Mouse (Mus musculus) myocyte (in vitro differentiated cells): Measurements from ENCODE around the gene Rasd1. TPM values are rescaled to one million over a fixed set of nuclear protein-coding genes. Genes with fewer than 3 reads are reported as not detected.

Experiments
- H3K27me3 ChIP-seq: one replicate; pipeline ENCODE4 v1.6.1; 2011; ENCODE audit not compliant: control insufficient read depth, insufficient read depth, insufficient read length
- H3K36me3 ChIP-seq: one replicate; pipeline ENCODE4 v1.6.1; 2011; ENCODE audit not compliant: control insufficient read depth, insufficient read depth
- H3K4me2 ChIP-seq: one replicate; pipeline ENCODE4 v1.6.1; 2011; ENCODE audit warnings: low read depth, control low read depth
- H3K4me3 ChIP-seq: one replicate; pipeline ENCODE4 v1.5.1; 2011; ENCODE audit warnings: mild to moderate bottlenecking, control low read depth, moderate library complexity
- H3K79me2 ChIP-seq: one replicate; pipeline ENCODE4 v1.6.1; 2011; ENCODE audit not compliant: control insufficient read depth, insufficient read depth
- H3ac ChIP-seq: one replicate; pipeline ENCODE4 v1.6.1; 2011; ENCODE audit not compliant: control insufficient read depth, insufficient read length
- CEBPB ChIP-seq: IDR thresholded peaks from 2 replicates; pipeline ENCODE4 v1.6.1; 2011; ENCODE audit warnings: mild to moderate bottlenecking, moderate library complexity; ENCODE audit not compliant: poor library complexity, insufficient read depth, severe bottlenecking
- E2F4 ChIP-seq: IDR thresholded peaks from one replicate; pipeline ENCODE4 v1.6.1; 2011; ENCODE audit warnings: mild to moderate bottlenecking, control low read depth, moderate library complexity; ENCODE audit not compliant: insufficient read depth
- MAX ChIP-seq: IDR thresholded peaks from one replicate; pipeline ENCODE4 v1.6.1; 2011; ENCODE audit warnings: low read depth, mild to moderate bottlenecking, control low read depth
- MYOD1 ChIP-seq, 3 experiments: IDR thresholded peaks; one replicate each; pipeline ENCODE4 v1.6.1; 2011; ENCODE audit warnings: control low read depth in 2 of 3, low read depth in 2 of 3, mild to moderate bottlenecking in 2 of 3, moderate library complexity in 1 of 3; ENCODE audit not compliant: insufficient read length in 2 of 3, control insufficient read depth in 1 of 3
- MYOG ChIP-seq, 3 experiments: IDR thresholded peaks; one replicate each; pipeline ENCODE4 v1.6.1; 2011; ENCODE audit warnings: control low read depth in 2 of 3, low read depth in 2 of 3, mild to moderate bottlenecking in 2 of 3; ENCODE audit not compliant: insufficient read length in 2 of 3, control insufficient read depth in 1 of 3, insufficient read depth in 1 of 3
- POLR2A ChIP-seq: IDR thresholded peaks from one replicate; pipeline ENCODE4 v1.6.1; 2011; ENCODE audit warnings: low read depth, mild to moderate bottlenecking, control low read depth, moderate library complexity; ENCODE audit not compliant: insufficient read length
- POLR2AphosphoS2 ChIP-seq: IDR thresholded peaks from one replicate; pipeline ENCODE4 v1.6.1; 2011; ENCODE audit warnings: low read depth, control low read depth; ENCODE audit not compliant: insufficient read length
- REST ChIP-seq: IDR thresholded peaks from one replicate; pipeline ENCODE4 v1.6.1; 2011; ENCODE audit warnings: mild to moderate bottlenecking, control low read depth, moderate library complexity; ENCODE audit not compliant: insufficient read depth, insufficient read length
- SRF ChIP-seq: IDR thresholded peaks from one replicate; pipeline ENCODE4 v1.6.1; 2011; ENCODE audit warnings: low read depth; ENCODE audit not compliant: control insufficient read depth, insufficient read length
- TCF12 ChIP-seq: IDR thresholded peaks from one replicate; pipeline ENCODE4 v1.6.1; 2011; ENCODE audit warnings: mild to moderate bottlenecking, control low read depth; ENCODE audit not compliant: poor library complexity, insufficient read depth, severe bottlenecking
- TCF3 ChIP-seq: IDR thresholded peaks from one replicate; pipeline ENCODE4 v1.6.1; 2011; ENCODE audit warnings: low read depth, control low read depth; ENCODE audit not compliant: insufficient read length
- USF1 ChIP-seq: IDR thresholded peaks from one replicate; pipeline ENCODE4 v1.6.1; 2011; ENCODE audit warnings: low read depth, mild to moderate bottlenecking, control low read depth, moderate library complexity
- polyA plus RNA-seq: library from polyadenylated mRNA; unstranded; fragments of >200 nt; fragmentation: generic; extraction: Trizol; gene quantifications from one replicate; pipeline ENCODE4 v1.2.1, GENCODE M21; 2012; ENCODE audit warnings: missing spikeins

Rasd1 gene
- polyA plus RNA-seq, 1 experiment, result 0.04 TPM

GRCm38 (mm10) chr11:59919401-59919800 lies 45.3 kb downstream of the Rasd1 start:
- Histone ChIP-seq H3K4me3 (no peak overlapping the region), H3K4me2 (no peak overlapping the region), H3K79me2 (no peaks in the 10 kb centered on the region), H3K36me3 (no peaks in the 10 kb centered on the region), H3K27me3 (peaks cover 8% of the 10 kb centered on the region), H3ac (no peak overlapping the region)
- TF ChIP-seq MAX (no peak), POLR2A (no peak), MYOD1 (IDR thresholded peaks at IDR 0.05; ENCODE audit: control insufficient read depth in 1 of 3, insufficient read length in 2 of 3, low read depth in 2 of 3) (no peak), POLR2AphosphoS2 (no peak), CEBPB (no peak), TCF12 (no peak), REST (no peak), TCF3 (no peak), MYOG (IDR thresholded peaks at IDR 0.05; ENCODE audit: control insufficient read depth in 1 of 3, insufficient read depth in 1 of 3, insufficient read length in 2 of 3, low read depth in 2 of 3) (no peak), USF1 (no peak), SRF (no peak), E2F4 (no peak)

DNA sequence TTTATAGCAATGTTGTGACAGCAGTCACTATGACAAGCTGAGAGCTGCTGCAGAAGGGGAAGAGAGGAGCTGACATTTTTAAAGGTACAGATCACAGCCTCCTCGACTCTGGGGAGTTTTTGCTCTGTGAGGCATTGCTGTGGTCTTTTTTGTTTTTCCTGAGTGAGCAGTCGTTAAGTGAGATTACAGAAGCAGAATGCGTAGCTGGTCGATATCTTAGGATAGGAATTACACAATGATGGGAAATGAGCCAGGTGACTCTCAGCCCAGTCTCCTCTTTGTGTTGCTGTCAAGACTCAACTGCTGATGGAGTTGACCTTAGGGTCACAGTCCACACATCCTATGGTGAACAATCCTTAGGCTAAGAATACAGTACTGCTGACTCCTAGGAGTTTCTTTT lies 46.7 kb downstream of the Rasd1 start:
- no peaks in the 10 kb centered on the region for H3K79me2 ChIP-seq
- H3K4me3 ChIP-seq, result no peak overlapping the region
- H3K27me3 ChIP-seq, result peaks cover 8% of the 10 kb centered on the region
- H3K4me2 ChIP-seq, result no peak overlapping the region
- H3ac ChIP-seq, result no peak overlapping the region
- TF ChIP-seq SRF (no peak), POLR2AphosphoS2 (no peak), MYOD1 (IDR thresholded peaks at IDR 0.05; ENCODE audit: control insufficient read depth in 1 of 3, insufficient read length in 2 of 3, low read depth in 2 of 3) (no peak), USF1 (no peak), CEBPB (no peak), POLR2A (no peak), E2F4 (no peak), TCF12 (no peak)
- H3K36me3 ChIP-seq, result no peaks in the 10 kb centered on the region

DNA sequence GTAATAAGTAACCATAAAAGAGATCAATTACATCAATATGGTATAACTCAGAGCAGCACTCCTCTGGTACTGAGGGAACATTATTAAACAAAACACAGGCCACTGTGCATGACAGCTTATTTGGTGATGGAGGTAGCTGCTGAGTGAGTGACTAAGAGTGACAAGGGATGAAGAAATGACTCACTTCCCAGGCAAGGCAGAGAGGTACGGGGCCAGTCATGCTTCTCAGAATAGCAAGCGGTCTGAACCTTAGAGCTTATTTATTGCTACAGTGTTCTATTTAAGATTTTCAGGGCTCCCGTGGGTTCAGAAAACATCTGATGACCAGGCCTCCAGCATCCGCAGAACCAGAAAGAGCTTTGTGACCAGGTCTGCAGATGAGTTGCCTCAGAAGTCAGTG lies 51.0 kb downstream of the Rasd1 start:
- TF ChIP-seq CEBPB (no peak), USF1 (no peak), TCF12 (no peak), REST (no peak), POLR2AphosphoS2 (no peak), MAX (no peak), TCF3 (no peak), MYOG (IDR thresholded peaks at IDR 0.05; ENCODE audit: control insufficient read depth in 1 of 3, insufficient read depth in 1 of 3, insufficient read length in 2 of 3, low read depth in 2 of 3) (no peak)
- no peak overlapping the region for H3K4me3 ChIP-seq
- peaks cover 7% of the 10 kb centered on the region for H3K27me3 ChIP-seq
- H3K4me2 ChIP-seq, result no peak overlapping the region
- H3ac ChIP-seq, result no peak overlapping the region
- no peaks in the 10 kb centered on the region for H3K36me3 ChIP-seq
- no peaks in the 10 kb centered on the region for H3K79me2 ChIP-seq

Other genes with a start within 250 kb of the Rasd1 start
- gene Pld6, start 177.3 kb downstream of the Rasd1 start, polyA plus RNA-seq, result 0.02 TPM
- 43.9 TPM for gene Flcn, start 154.9 kb downstream of the Rasd1 start, polyA plus RNA-seq
- gene Nt5m, start 125.5 kb downstream of the Rasd1 start, polyA plus RNA-seq, result 30.8 TPM
- 65.7 TPM for gene Cops3, start 125.1 kb downstream of the Rasd1 start, polyA plus RNA-seq
- gene Med9, start 16.7 kb downstream of the Rasd1 start, polyA plus RNA-seq, result 41.6 TPM
- gene Pemt, start 81.5 kb upstream of the Rasd1 start, polyA plus RNA-seq, result 15.8 TPM
- 26.0 TPM for gene Rai1, start 140.1 kb upstream of the Rasd1 start, polyA plus RNA-seq